Mouse (Mus musculus) right cerebral cortex, postnatal 10 days (tissue): Measurements from ENCODE around the gene Chmp4b.

Experiments
- DNase-seq, 2 experiments: peaks; one replicate each; pipeline ENCODE4 v3.0.0; 2021; ENCODE audit warnings: low spot score in 2 of 2

Gene Chmp4b

GRCm38 (mm10) chr2:154651363-154651762, at the start of gene Chmp4b:
Chmp4b (plus strand) TSS chr2:154651705.
- no peak for DNase-seq

- DNase-seq = no peak
Measured at GRCm38 (mm10) chr2:154603007-154603637, 48.4 kb upstream of the Chmp4b start.

- peak; percentile 99 to 100 for DNase-seq
Measured at GRCm38 (mm10) chr2:154603638-154604153, 47.8 kb upstream of the Chmp4b start, which contains the start of gene Pxmp4. Pxmp4 (minus strand) TSS chr2:154603708.

GRCm38 (mm10) chr2:154604156-154604555, 47.3 kb upstream of the Chmp4b start:
- no peak for DNase-seq

GRCm38 (mm10) chr2:154606965-154607364, 44.5 kb upstream of the Chmp4b start:
- no peak for DNase-seq

GRCm38 (mm10) chr2:154609050-154609767, 42.3 kb upstream of the Chmp4b start:
- no peak for DNase-seq

- DNase-seq = peak; percentile 92
Measured at GRCm38 (mm10) chr2:154613118-154614115, 38.1 kb upstream of the Chmp4b start, which contains the start of the genes Zfp341 and 4930519P11Rik. Zfp341 (plus strand) TSS chr2:154613297. 4930519P11Rik (minus strand) TSS chr2:154613437.

GRCm38 (mm10) chr2:154614841-154615576, 36.5 kb upstream of the Chmp4b start:
- DNase-seq = no peak

GRCm38 (mm10) chr2:154615674-154616073, 35.8 kb upstream of the Chmp4b start:
- no peak for DNase-seq

- no peak for DNase-seq
Measured at GRCm38 (mm10) chr2:154617061-154617460, 34.4 kb upstream of the Chmp4b start.

- no peak for DNase-seq
Measured at GRCm38 (mm10) chr2:154621684-154622083, 29.8 kb upstream of the Chmp4b start.

- DNase-seq = no peak
Measured at GRCm38 (mm10) chr2:154624137-154624536, 27.4 kb upstream of the Chmp4b start.

GRCm38 (mm10) chr2:154630531-154630930, 21.0 kb upstream of the Chmp4b start:
- no peak for DNase-seq

GRCm38 (mm10) chr2:154632203-154632780, 19.2 kb upstream of the Chmp4b start:
- no peak for DNase-seq

GRCm38 (mm10) chr2:154633039-154633742, 18.3 kb upstream of the Chmp4b start:
- DNase-seq = no peak

GRCm38 (mm10) chr2:154633876-154634644, 17.4 kb upstream of the Chmp4b start:
- no peak for DNase-seq

- DNase-seq = no peak
Measured at GRCm38 (mm10) chr2:154635826-154636225, 15.7 kb upstream of the Chmp4b start.

GRCm38 (mm10) chr2:154638521-154638920, 13.0 kb upstream of the Chmp4b start:
- DNase-seq = no peak

GRCm38 (mm10) chr2:154639115-154639514, 12.4 kb upstream of the Chmp4b start:
- DNase-seq = no peak
